Mouse (Mus musculus): ENCODE measurements around the gene Pigu.

DNA sequence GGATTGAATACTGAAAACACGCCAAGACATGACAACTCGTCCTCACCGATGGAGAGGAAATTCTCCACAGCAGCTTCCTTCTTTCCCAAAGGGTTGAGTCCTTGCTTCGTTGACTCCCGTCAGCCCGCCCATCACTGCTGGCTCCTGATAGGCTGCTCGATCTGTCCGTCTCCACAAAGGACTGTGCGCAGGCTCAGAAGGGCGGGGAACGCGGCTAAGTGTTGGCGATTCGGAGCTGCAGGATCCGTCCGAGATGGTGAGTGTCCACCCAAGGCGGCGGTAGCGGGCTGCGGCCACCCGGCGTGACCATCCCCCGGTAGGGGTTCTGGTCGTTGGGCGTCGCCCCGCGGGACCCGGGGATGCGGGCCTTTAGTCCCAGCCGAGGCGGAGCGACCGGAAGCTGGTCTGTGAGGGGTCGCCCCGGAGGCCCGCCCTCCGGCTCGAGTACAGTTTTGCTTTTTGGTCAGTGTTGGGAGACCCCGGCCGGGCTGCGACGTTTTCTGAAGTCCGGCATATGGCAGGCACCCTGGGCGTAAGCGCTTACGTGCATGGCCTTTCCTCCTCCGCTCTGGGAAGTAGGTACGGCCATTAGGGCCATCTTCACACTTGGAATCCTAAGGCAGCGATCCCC lies 120.8 kb downstream of the Pigu start, which contains the start of gene Dynlrb1:
- TF ChIP-seq POLR2A (IDR thresholded peaks at IDR 0.05; ENCODE audit: control insufficient read depth, extremely low read depth, insufficient read depth, low read length, poor library complexity), result peak; percentile 52
- 0 out of 2 replicates have a peak, but pooled peaks have one; percentile 8 for TF ChIP-seq CTCF (IDR thresholded peaks at IDR 0.05; ENCODE audit: borderline replicate concordance, control insufficient read depth, extremely low read depth, insufficient read depth, low read length, poor library complexity)
